Mouse (Mus musculus): ENCODE measurements at regions not wholly inside any gene's neighbourhood (a gene's known extent, or its start where the extent isn't known, plus 50 kb on each side); places are given as distances from the start of the nearest gene placed in this dataset.

GRCm38 (mm10) chr17:49367791-49368190 is 60.4 kb upstream of the Mocs1 start:
- H3K27me3 ChIP-seq, result no peaks in the 10 kb centered on the region
- ATAC-seq (replicated peaks; ENCODE audit: low FRiP score), result no peak
- H3K36me3 ChIP-seq, result no peaks in the 10 kb centered on the region
- H3K27ac ChIP-seq, result no peak overlapping the region
- no peaks in the 10 kb centered on the region for H3K9me3 ChIP-seq (replicated peaks)
- H3K4me3 ChIP-seq (replicated peaks), result no peak overlapping the region
- no peak overlapping the region for H3K4me2 ChIP-seq
- WGBS, result 80% methylated on average over 4 of the region's 4 CpGs
- no peak overlapping the region for H3K9ac ChIP-seq
- H3K4me1 ChIP-seq, result no peaks in the 10 kb centered on the region

- no peaks in the 10 kb centered on the region for H3K27me3 ChIP-seq
- H3K4me3 ChIP-seq (replicated peaks), result no peak overlapping the region
- H3K36me3 ChIP-seq, result no peaks in the 10 kb centered on the region
- H3K9ac ChIP-seq, result no peak overlapping the region
- no peak overlapping the region for H3K4me2 ChIP-seq
- no peak for ATAC-seq (replicated peaks; ENCODE audit: low FRiP score)
- H3K9me3 ChIP-seq (replicated peaks), result no peaks in the 10 kb centered on the region
- 80% methylated on average over 2 of the region's 2 CpGs for WGBS
- H3K27ac ChIP-seq, result no peak overlapping the region
- H3K4me1 ChIP-seq, result no peaks in the 10 kb centered on the region
Observed at GRCm38 (mm10) chr17:49368476-49369269, 59.5 kb upstream of the Mocs1 start.

GRCm38 (mm10) chr17:49377626-49378025 is 50.5 kb upstream of the Mocs1 start:
- ATAC-seq (replicated peaks; ENCODE audit: low FRiP score), result no peak
- 38% methylated on average over 11 of the region's 11 CpGs for WGBS
- no peak overlapping the region for H3K4me3 ChIP-seq (replicated peaks)

More at GRCm38 (mm10) chr17:49377626-49378025, 50.5 kb upstream of the Mocs1 start:
- no peaks in the 10 kb centered on the region for H3K9me3 ChIP-seq (replicated peaks)
- no peak overlapping the region for H3K27ac ChIP-seq
- no peak overlapping the region for H3K9ac ChIP-seq
- H3K36me3 ChIP-seq, result no peaks in the 10 kb centered on the region
- H3K4me2 ChIP-seq, result no peak overlapping the region
- no peaks in the 10 kb centered on the region for H3K4me1 ChIP-seq
- H3K27me3 ChIP-seq, result no peaks in the 10 kb centered on the region

All from kidney, embryonic 15.5 days (tissue).